Mouse (Mus musculus) stomach, embryonic 16.5 days (tissue): ENCODE data around the gene Phf21b. TPM values are rescaled to one million over a fixed set of nuclear protein-coding genes. Genes with fewer than 3 reads are reported as not detected.

Source experiments
- ATAC-seq: fragments of 200-750 bp; cut with Nextera tagmentation; 2 replicates; pipeline ENCODE4 v1.8.0; 2017; ENCODE audit warnings: moderate number of reproducible peaks, moderate TSS enrichment; ENCODE audit not compliant: insufficient read depth, low FRiP score
- H3K27ac ChIP-seq: fragments of 300-500 bp; sonication (generic); 2 replicates; pipeline ENCODE4 v1.5.1; 2014; ENCODE audit warnings: low read length
- H3K27me3 ChIP-seq: fragments of 300-500 bp; sonication (generic); 2 replicates; pipeline ENCODE4 v1.6.1; 2014; ENCODE audit warnings: low read length, control low read depth, mixed read lengths; ENCODE audit not compliant: control insufficient read depth, insufficient read depth
- H3K36me3 ChIP-seq: fragments of 300-500 bp; sonication (generic); 2 replicates; pipeline ENCODE4 v1.6.1; 2014; ENCODE audit warnings: low read length; ENCODE audit not compliant: control insufficient read depth, insufficient read depth
- H3K4me1 ChIP-seq: fragments of 300-500 bp; sonication (generic); 2 replicates; pipeline ENCODE4 v1.6.1; 2014; ENCODE audit warnings: low read length, control low read depth, mixed read lengths; ENCODE audit not compliant: control insufficient read depth, insufficient read depth
- H3K4me2 ChIP-seq: fragments of 300-500 bp; sonication (generic); 2 replicates; pipeline ENCODE4 v1.6.1; 2014; ENCODE audit warnings: low read depth, low read length, mixed read lengths
- H3K4me3 ChIP-seq: fragments of 300-500 bp; sonication (generic); replicated peaks from 2 replicates; pipeline ENCODE4 v1.5.1; 2014; ENCODE audit warnings: mild to moderate bottlenecking, low read length
- H3K9ac ChIP-seq: fragments of 300-500 bp; sonication (generic); 2 replicates; pipeline ENCODE4 v1.6.1; 2014; ENCODE audit warnings: low read length
- H3K9me3 ChIP-seq: fragments of 300-500 bp; sonication (generic); replicated peaks from 2 replicates; pipeline ENCODE4 v1.6.1; 2016; ENCODE audit warnings: low read length, control low read depth; ENCODE audit not compliant: control insufficient read depth
- WGBS: fragments of 180-500 bp; shearing (Covaris S2); extraction: QIAGEN DNeasy Blood & Tissue Kit; methylation state at CpG from one replicate; pipeline ENCODE4 v1.1.7; 2014; 5-methylcytosine and 5-hydroxymethylcytosine counted together
- polyA plus RNA-seq: library from polyadenylated mRNA; unstranded; fragments of >200 nt; fragmentation: Nextera tagmentation; extraction: Ambion mirVana; gene quantifications from 2 replicates; pipeline ENCODE4 v1.2.1, GENCODE M21; 2015

Gene Phf21b
- polyA plus RNA-seq, 1 experiment from 2014 or later: 0.34 TPM

DNA sequence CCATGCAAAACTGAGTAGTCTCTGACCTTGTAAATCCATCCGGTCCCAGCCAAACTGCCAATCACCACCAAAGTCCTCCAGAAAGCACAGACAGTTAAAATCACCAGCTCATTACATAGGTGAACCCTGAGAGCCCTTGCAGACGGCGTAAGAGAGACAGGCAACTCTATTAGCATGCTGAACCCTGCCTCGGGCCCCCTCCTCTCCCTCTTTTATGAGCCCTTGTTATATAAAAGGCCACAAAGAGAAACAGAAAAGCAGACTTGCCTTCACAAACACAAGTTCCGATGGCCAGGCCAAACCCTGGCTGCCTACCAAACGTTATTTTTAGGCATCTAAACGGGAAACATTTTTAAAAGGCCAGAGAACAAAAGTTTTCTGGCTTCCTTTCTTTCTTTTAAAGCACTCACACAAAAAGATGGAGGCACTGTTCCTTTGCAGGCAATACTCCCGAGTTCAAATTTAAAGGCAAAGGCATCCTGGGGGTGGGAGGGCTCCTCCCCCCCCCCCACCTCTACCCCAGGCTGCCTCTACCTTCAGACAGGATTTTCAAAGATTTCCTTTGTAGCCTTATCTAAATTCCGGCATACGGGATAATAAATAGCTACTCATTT, 3.3 kb downstream of the Phf21b start:
- H3K4me1 ChIP-seq: peaks cover 24% of the 10 kb centered on the region
- H3K4me3 ChIP-seq: peak overlapping the region; percentile 54; the same call in 1 of the 2 replicates
- peak overlapping the region; percentile 92 for H3K4me2 ChIP-seq
- H3K27me3 ChIP-seq: no peaks in the 10 kb centered on the region
- 16% methylated on average over 10 of the region's 10 CpGs for WGBS
- H3K27ac ChIP-seq: no peak overlapping the region
- H3K9ac ChIP-seq: no peak overlapping the region
- ATAC-seq: no peak
- no peaks in the 10 kb centered on the region for H3K36me3 ChIP-seq
- no peaks in the 10 kb centered on the region for H3K9me3 ChIP-seq

DNA sequence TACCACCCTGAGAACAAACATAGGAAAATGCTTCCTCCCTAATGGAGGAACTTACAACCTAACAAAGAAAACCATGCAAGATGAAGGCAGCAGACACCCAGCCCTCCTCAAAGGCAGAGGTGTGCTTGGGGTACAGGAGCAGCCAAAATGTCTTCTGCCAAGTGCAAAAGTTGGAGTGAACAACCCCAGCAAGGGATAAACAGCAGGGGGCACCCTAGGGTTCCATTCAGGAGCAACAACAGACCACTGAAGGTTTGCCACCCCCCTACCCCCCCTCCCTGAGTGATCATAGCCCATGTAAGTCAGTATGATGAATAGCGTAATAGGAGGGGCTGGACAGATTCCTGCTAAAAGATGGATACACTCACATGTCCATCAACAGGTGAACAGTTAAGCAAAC, 5.5 kb downstream of the Phf21b start:
- Histone ChIP-seq H3K27me3 (no peaks in the 10 kb centered on the region), H3K4me1 (peaks cover 24% of the 10 kb centered on the region), H3K27ac (no peak overlapping the region), H3K9me3 (no peaks in the 10 kb centered on the region), H3K4me2 (no peak overlapping the region), H3K9ac (no peak overlapping the region), H3K4me3 (no peak overlapping the region), H3K36me3 (no peaks in the 10 kb centered on the region)
- WGBS: 95% methylated on average over 1 of the region's 1 CpGs
- ATAC-seq: no peak

DNA sequence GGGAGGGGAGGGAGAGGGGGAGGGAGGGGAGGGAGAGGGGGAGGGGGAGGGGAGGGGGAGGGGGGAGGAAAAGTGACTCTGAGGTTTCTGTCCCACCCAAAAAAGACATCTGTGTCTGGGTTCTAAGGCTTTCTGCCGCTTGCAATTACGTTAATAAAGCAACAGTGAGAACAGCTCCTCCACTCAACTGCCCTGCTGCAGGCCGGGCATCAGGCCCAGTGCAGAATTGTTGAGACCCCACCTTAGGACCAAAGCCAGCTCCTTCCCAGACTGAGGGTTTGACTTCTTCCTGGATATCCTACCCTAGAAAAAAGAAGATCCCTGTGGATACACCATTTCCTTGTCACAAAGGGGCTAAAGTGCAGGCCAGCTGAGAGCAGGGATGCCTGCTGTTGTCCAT, 9.6 kb downstream of the Phf21b start:
- no peak for ATAC-seq
- Histone ChIP-seq H3K4me1 (peaks cover 17% of the 10 kb centered on the region), H3K9me3 (no peaks in the 10 kb centered on the region), H3K4me3 (no peak overlapping the region), H3K9ac (no peak overlapping the region), H3K4me2 (no peak overlapping the region), H3K27me3 (no peaks in the 10 kb centered on the region), H3K36me3 (no peaks in the 10 kb centered on the region), H3K27ac (no peak overlapping the region)
- 49% methylated on average over 3 of the region's 3 CpGs for WGBS

DNA sequence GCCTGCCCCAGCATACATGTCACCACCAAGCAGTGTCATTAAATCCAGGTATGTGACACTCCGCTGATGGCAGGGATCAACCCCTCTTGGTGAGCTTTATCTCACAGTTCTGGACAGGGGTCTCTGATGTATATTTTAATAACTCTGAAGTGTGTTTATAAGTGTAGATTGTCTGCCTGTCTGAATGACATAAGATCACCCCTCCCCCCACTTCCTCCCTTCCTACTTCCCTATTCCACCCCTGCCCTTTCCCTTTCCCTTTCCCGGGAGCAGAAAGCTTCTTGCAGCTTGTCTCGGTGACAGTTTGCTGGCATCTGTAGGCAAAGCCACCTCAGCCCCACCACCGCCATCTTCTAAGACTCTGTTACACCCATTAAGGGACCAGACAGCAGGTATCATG, 11.0 kb downstream of the Phf21b start:
- no peak overlapping the region for H3K4me2 ChIP-seq
- H3K27me3 ChIP-seq: no peaks in the 10 kb centered on the region

DNA sequence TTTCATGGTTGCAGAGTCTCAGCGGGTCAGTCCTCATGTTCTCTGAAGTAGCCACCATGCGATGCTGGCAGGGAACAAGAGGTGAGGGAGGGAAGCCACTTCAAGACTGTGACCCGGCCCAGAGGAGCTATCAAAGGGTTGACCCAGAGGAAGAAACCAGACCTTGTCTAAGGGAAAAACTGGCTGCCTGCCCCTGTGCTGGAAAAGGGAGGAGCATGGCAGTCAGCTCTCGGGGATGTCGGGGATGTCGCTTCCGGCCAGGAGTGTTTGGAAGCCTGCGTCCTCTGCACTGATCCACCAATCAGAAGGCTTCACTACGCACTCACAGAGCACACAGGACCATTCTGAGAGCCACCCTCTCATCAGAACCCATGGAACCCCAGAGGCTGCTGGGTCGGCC, 12.8 kb downstream of the Phf21b start:
- ATAC-seq: no peak
- H3K27ac ChIP-seq: no peak overlapping the region
- H3K4me3 ChIP-seq: no peak overlapping the region
- peaks cover 17% of the 10 kb centered on the region for H3K4me1 ChIP-seq
- no peaks in the 10 kb centered on the region for H3K36me3 ChIP-seq
- 61% methylated on average over 10 of the region's 10 CpGs for WGBS
- H3K9me3 ChIP-seq: no peaks in the 10 kb centered on the region
- H3K9ac ChIP-seq: no peak overlapping the region
- no peaks in the 10 kb centered on the region for H3K27me3 ChIP-seq
- H3K4me2 ChIP-seq: no peak overlapping the region

More for the DNA sequence above, 11.0 kb downstream of the Phf21b start:
- Histone ChIP-seq H3K4me1 (peaks cover 17% of the 10 kb centered on the region), H3K4me3 (no peak overlapping the region), H3K36me3 (no peaks in the 10 kb centered on the region), H3K27ac (no peak overlapping the region), H3K9ac (no peak overlapping the region), H3K9me3 (no peaks in the 10 kb centered on the region)
- ATAC-seq: no peak
- 77% methylated on average over 4 of the region's 4 CpGs for WGBS

DNA sequence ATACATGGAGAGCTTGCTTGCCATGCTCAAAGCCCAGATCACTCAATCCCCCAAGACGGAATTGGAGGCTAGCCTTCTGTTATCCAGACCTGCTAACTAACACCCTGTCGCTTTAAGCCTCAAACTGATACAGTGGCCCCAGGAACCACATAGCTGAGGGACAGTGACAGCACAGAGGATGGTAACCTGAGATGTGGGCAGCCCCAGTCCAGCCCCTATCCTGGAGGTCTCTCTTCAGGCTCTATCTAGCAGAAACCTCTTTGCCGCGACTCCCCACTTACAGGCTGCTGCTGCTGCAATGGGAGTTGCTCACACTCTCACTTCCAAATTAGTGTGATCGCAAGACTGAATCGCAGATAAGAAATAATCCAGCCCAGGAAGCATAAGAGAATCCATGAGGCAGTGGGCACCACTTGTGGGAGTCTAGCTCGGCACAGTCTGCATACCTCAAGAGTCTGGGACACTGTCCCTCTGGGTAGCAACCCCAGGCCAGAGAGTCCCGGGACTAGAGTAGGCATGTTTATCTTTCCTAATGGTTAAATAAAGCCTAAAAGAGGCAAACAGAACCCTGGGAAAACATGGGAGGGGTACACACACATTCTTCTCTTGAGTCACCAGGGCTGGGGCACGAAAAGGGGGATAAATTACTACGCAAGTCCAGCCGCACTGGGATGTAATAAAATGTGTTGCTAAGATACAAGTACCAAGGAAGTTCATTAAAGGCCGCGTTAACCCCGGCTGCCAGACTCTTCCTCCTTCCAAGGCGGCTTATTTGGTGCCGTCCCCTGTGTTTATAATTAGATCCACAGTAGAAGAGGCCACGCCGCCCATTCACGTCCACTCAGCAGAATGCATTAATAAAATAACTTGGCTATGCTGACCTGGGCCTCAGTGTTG, 13.7 kb downstream of the Phf21b start:
- H3K9me3 ChIP-seq: no peaks in the 10 kb centered on the region
- H3K4me3 ChIP-seq: no peak overlapping the region
- no peak overlapping the region; the same call in 1 of the 2 replicates for H3K9ac ChIP-seq
- no peaks in the 10 kb centered on the region for H3K27me3 ChIP-seq
- peak; percentile 26; the same call in 1 of the 2 replicates for ATAC-seq
- 17% methylated on average over 19 of the region's 19 CpGs for WGBS
- no peak overlapping the region for H3K27ac ChIP-seq
- 0 out of 2 replicates have a peak overlapping the region, but pooled peaks have one; percentile 0 for H3K4me2 ChIP-seq
- no peaks in the 10 kb centered on the region for H3K36me3 ChIP-seq
- peaks cover 17% of the 10 kb centered on the region for H3K4me1 ChIP-seq

DNA sequence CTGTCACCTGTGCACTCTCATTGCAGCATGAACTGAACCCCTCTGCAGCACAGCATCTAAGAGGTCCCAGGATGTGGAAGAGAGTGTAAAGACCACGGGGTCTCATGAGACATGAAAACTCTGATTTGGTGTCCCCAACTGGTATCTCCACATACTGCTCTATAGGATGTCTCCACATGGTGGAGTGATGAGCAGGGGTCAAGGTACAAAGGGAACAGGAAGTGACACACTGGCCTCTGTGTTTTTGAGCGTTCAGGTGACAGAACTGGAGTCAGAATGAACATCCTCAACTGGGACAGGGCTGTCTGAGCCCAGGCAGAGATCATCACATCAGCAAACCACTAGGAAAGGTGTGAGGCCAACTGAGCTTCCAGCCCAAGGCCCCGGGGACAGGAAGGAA, 15.3 kb downstream of the Phf21b start:
- Histone ChIP-seq H3K4me2 (no peak overlapping the region), H3K9ac (no peak overlapping the region), H3K9me3 (no peaks in the 10 kb centered on the region), H3K4me3 (no peak overlapping the region), H3K36me3 (no peaks in the 10 kb centered on the region), H3K27ac (no peak overlapping the region), H3K27me3 (no peaks in the 10 kb centered on the region), H3K4me1 (peaks cover 17% of the 10 kb centered on the region)
- 75% methylated on average over 3 of the region's 3 CpGs for WGBS
- no peak for ATAC-seq

DNA sequence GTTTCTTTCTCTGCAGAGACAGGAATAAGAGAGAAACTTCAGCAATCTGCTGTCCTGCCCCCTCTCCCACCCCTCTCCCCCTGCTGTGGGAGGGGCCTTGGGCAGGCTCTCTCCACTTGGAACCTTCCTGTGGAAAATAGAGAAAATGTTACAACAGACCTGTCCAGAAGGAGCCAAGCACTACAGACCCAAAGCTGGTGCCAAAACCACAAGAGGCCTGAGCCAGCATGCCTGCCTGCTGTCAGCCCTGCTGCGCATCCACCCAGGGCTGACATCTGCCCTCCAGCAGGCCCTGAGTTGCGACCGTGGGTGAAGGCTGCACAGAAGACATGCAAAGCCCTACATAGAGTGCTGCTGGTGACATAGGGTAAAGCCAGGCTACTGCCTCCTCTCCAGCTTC, 16.3 kb downstream of the Phf21b start:
- no peak overlapping the region for H3K4me2 ChIP-seq
- ATAC-seq: no peak
- H3K27me3 ChIP-seq: no peaks in the 10 kb centered on the region
- H3K9me3 ChIP-seq: no peaks in the 10 kb centered on the region
- no peak overlapping the region for H3K4me3 ChIP-seq
- no peak overlapping the region for H3K9ac ChIP-seq
- 65% methylated on average over 3 of the region's 3 CpGs for whole genome bisulfite sequencing
- H3K4me1 ChIP-seq: peaks cover 17% of the 10 kb centered on the region
- no peaks in the 10 kb centered on the region for H3K36me3 ChIP-seq
- no peak overlapping the region for H3K27ac ChIP-seq

DNA sequence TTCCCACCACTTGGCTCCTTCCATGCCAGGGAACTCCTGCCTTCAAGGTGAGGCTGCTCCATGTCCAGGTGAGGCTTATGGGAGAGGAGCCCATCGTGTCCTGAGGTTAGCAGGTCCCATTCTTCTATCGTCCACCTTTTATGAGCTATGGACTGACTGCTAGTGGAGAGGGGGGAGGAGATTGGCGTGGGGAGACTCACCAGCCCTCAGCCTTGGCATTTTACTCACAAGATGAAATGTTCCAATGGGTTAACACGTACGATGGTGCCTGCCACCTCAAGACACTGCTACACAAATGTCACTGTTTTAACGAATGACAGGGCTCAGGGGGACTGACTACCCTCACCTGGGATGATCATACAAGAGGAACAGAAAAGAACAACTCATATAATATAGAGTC, 18.0 kb downstream of the Phf21b start:
- no peaks in the 10 kb centered on the region for H3K9me3 ChIP-seq
- no peak overlapping the region for H3K9ac ChIP-seq
- H3K4me3 ChIP-seq: no peak overlapping the region
- peaks cover 12% of the 10 kb centered on the region for H3K4me1 ChIP-seq
- no peaks in the 10 kb centered on the region for H3K27me3 ChIP-seq
- whole genome bisulfite sequencing: 80% methylated on average over 6 of the region's 6 CpGs
- no peak for ATAC-seq
- H3K36me3 ChIP-seq: no peaks in the 10 kb centered on the region
- H3K4me2 ChIP-seq: no peak overlapping the region
- no peak overlapping the region for H3K27ac ChIP-seq
